Mouse (Mus musculus) small intestine, adult 2 months (tissue): ENCODE data around the gene Capsl.

Experiments used
- CTCF ChIP-seq: fragments of 200-500 bp; IDR thresholded peaks from 2 replicates; pipeline ENCODE4 v1.5.1; 2012; ENCODE audit warnings: low read depth, mild to moderate bottlenecking, control low read depth, inconsistent platforms, low read length, moderate library complexity, mixed read lengths; ENCODE audit not compliant: insufficient replicate concordance, insufficient read length; ENCODE audit errors: extremely low read depth
- POLR2A ChIP-seq: fragments of 200-500 bp; IDR thresholded peaks from 2 replicates; pipeline ENCODE4 v1.6.1; 2012; ENCODE audit warnings: low read depth, mild to moderate bottlenecking, control low read depth, inconsistent platforms, low read length, moderate library complexity

DNA sequence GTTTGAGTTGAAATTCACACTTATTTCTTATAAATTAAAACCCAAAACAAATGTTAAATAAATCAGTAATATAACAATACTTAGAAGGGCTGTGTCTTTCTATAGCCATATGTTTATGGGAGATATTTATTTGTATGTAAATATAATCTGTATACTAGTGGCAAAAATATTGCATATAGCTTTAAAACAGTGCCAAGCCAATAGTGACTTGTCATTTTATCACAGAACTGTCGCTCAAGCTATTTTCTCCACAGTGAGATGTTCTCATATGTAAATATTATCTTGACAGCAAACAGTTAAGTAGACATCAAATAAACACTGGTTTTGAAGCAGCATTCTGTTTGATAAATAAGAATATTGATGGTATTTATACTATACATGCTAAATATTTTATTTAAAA, 37.4 kb downstream of the Capsl start:
- TF ChIP-seq POLR2A, result no peak
- no peak for TF ChIP-seq CTCF
